Mouse (Mus musculus): Measurements from ENCODE around the gene Hist2h4.

GRCm38 (mm10) chr3:96261623-96262022 is 1.5 kb downstream of the Hist2h4 start:
- no peak for TF ChIP-seq POLR2A (IDR thresholded peaks at IDR 0.05; ENCODE audit: control insufficient read depth, extremely low read depth, insufficient read depth, low read length, poor library complexity)
- no peak for TF ChIP-seq CTCF (IDR thresholded peaks at IDR 0.05; ENCODE audit: borderline replicate concordance, control insufficient read depth, extremely low read depth, insufficient read depth, low read length, poor library complexity)

Measured in thymus, adult 2 months (tissue).